13 mouse cellular contexts compared by ENCODE assay signal in the genomic region with DNA sequence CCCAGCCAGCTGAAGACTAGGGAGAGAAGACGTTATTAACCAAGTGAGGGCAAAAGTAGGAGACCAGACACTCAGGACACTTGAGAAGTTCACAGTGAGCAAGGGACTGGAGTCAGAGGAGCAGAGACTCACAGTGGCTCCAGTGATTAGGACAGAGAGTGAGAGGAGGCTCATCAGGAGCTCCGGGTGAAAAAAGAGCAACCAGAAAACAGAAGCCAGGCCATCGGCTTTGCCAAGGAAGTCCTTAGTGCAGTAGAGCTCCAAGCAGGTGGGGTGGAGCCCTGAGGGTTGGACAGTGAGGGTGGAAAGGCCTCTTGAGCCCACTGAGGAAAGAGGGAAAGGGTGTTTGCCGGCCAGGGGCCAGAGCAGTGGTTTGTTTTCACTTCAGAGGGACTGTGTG. TPM values are rescaled to one million over a fixed set of nuclear protein-coding genes. Genes with fewer than 3 reads are reported as not detected.
A peak's percentile ranks its signal among the peaks of the same experiment; 100 is the strongest.
DNase-seq lines count a peak whose midpoint lies in the region; ATAC-seq and TF ChIP-seq lines count a peak whose summit lies in the region.
"Had no signal": no experiment of that assay in that cellular context is flagged by ENCODE, and none has a peak within 500 bp of the region (broad histone marks: within the 10 kb centered on the region; RNA-seq: fewer than 3 reads in every experiment).

No protein-coding gene starts in this region.

- H3K36me3 ChIP-seq in heart, embryonic 11.5 days (ENCODE audit: control insufficient read depth, insufficient read depth, low read length), result no peaks in the 10 kb centered on the region
- no peaks in the 10 kb centered on the region for H3K36me3 ChIP-seq in heart, postnatal 0 days (replicated peaks; ENCODE audit: control insufficient read depth, insufficient read depth, low read length)
- H3K36me3 ChIP-seq in lung, postnatal 0 days (ENCODE audit: insufficient read depth, low read length), result no peaks in the 10 kb centered on the region
- no peaks in the 10 kb centered on the region for H3K36me3 ChIP-seq in hindbrain, embryonic 14.5 days (replicated peaks; ENCODE audit: control insufficient read depth, insufficient read depth)
- H3K36me3 ChIP-seq: hindbrain, embryonic 15.5 days had no signal

- peak overlapping the region; percentile 45 for H3K4me2 ChIP-seq in heart, embryonic 11.5 days
- peak overlapping the region; percentile 4; the same call in 1 of the 2 replicates for H3K4me2 ChIP-seq in heart, postnatal 0 days (ENCODE audit: low read depth, low read length)
- peak overlapping the region; percentile 20 for H3K4me2 ChIP-seq in lung, postnatal 0 days (replicated peaks; ENCODE audit: low read depth, low read length)
- no peak overlapping the region for H3K4me2 ChIP-seq in hindbrain, embryonic 14.5 days (replicated peaks)
- H3K4me2 ChIP-seq: hindbrain, embryonic 15.5 days had no signal

- 30% methylated on average over 4 of the region's 4 CpGs for WGBS in heart, embryonic 11.5 days (ENCODE audit: insufficient replicate concordance)
- 13% methylated on average over 4 of the region's 4 CpGs for WGBS in heart, postnatal 0 days
- WGBS in lung, postnatal 0 days, result 18% methylated on average over 4 of the region's 4 CpGs
- WGBS in hindbrain, embryonic 14.5 days, result 84% methylated on average over 4 of the region's 4 CpGs

- peaks cover 34% of the 10 kb centered on the region for H3K4me1 ChIP-seq in heart, embryonic 11.5 days (ENCODE audit: control insufficient read depth, insufficient read depth, low read length)
- peaks cover 34% of the 10 kb centered on the region for H3K4me1 ChIP-seq in heart, postnatal 0 days (ENCODE audit: control insufficient read depth, insufficient read depth)
- peaks cover 15% of the 10 kb centered on the region; the same call in 1 of the 2 replicates for H3K4me1 ChIP-seq in lung, postnatal 0 days (ENCODE audit: insufficient read depth, low read depth, low read length)
- H3K4me1 ChIP-seq in hindbrain, embryonic 14.5 days (replicated peaks; ENCODE audit: control insufficient read depth, insufficient read depth, low read length), result peaks cover 3% of the 10 kb centered on the region; the same call in 1 of the 2 replicates

- peak overlapping the region; percentile 60 for H3K27ac ChIP-seq in heart, embryonic 11.5 days (ENCODE audit: low read depth, low read length)
- peak overlapping the region; percentile 62 for H3K27ac ChIP-seq in heart, postnatal 0 days (ENCODE audit: low read depth)
- peak overlapping the region; percentile 20; the same call in 1 of the 2 replicates for H3K27ac ChIP-seq in lung, postnatal 0 days (ENCODE audit: low read length)
- H3K27ac ChIP-seq in hindbrain, embryonic 14.5 days, result no peak overlapping the region
- H3K27ac ChIP-seq: hindbrain, embryonic 15.5 days had no signal

- H3K27me3 ChIP-seq in heart, embryonic 11.5 days (ENCODE audit: control insufficient read depth, insufficient read depth, low read length), result no peaks in the 10 kb centered on the region
- no peaks in the 10 kb centered on the region for H3K27me3 ChIP-seq in heart, postnatal 0 days (ENCODE audit: control insufficient read depth, insufficient read depth, low read length)
- H3K27me3 ChIP-seq in lung, postnatal 0 days (replicated peaks; ENCODE audit: insufficient read depth, low read length), result no peaks in the 10 kb centered on the region
- H3K27me3 ChIP-seq in hindbrain, embryonic 14.5 days (ENCODE audit: control insufficient read depth, insufficient read depth, low read length), result no peaks in the 10 kb centered on the region
- H3K27me3 ChIP-seq: CH12.LX; hindbrain, embryonic 15.5 days had no signal

- H3K4me3 ChIP-seq in heart, embryonic 11.5 days (ENCODE audit: low read depth, low read length), result no peak overlapping the region
- no peak overlapping the region for H3K4me3 ChIP-seq in heart, postnatal 0 days (ENCODE audit: low read depth, low read length)
- H3K4me3 ChIP-seq in lung, postnatal 0 days (ENCODE audit: low read depth, low read length), result no peak overlapping the region
- no peak overlapping the region for H3K4me3 ChIP-seq in hindbrain, embryonic 14.5 days (replicated peaks; ENCODE audit: low read length)
- H3K4me3 ChIP-seq: hindbrain, embryonic 15.5 days had no signal

- no peak for ATAC-seq in heart, embryonic 11.5 days (replicated peaks; ENCODE audit: insufficient number of reproducible peaks, low FRiP score, low TSS enrichment)
- no peak for ATAC-seq in heart, postnatal 0 days (ENCODE audit: insufficient read depth, low read depth)
- ATAC-seq in lung, postnatal 0 days, result no peak
- no peak for ATAC-seq in hindbrain, embryonic 14.5 days (ENCODE audit: low FRiP score)
- ATAC-seq: midbrain, embryonic 16.5 days had no signal

- no peak for DNase-seq in heart, adult 9 months (ENCODE audit: low spot score in 2 of 2)
- peak; percentile 69 for DNase-seq in adipocyte (ENCODE audit: low spot score)
- DNase-seq in heart, postnatal 0 days (ENCODE audit: low spot score), result no peak
- no peak for DNase-seq in lung, postnatal 0 days (ENCODE audit: low spot score)
- no peak for DNase-seq in cerebellum, adult 11-12 months
- no peak for DNase-seq in thymus, postnatal 10 days (ENCODE audit: low spot score in 2 of 2)
- DNase-seq in hindbrain, embryonic 14.5 days (ENCODE audit: low spot score), result no peak
- DNase-seq: cerebellum, adult 11 months had no signal

- TF ChIP-seq CTCF in heart, postnatal 0 days (IDR thresholded peaks at IDR 0.05; ENCODE audit: low read depth), result no peak
- no peak for TF ChIP-seq CTCF in lung, postnatal 0 days (IDR thresholded peaks at IDR 0.05)

- no peak for TF ChIP-seq EP300 in heart, postnatal 0 days (IDR thresholded peaks at IDR 0.05; ENCODE audit: low read depth)
- no peak for TF ChIP-seq EP300 in lung, postnatal 0 days (IDR thresholded peaks at IDR 0.05)

- no peaks in the 10 kb centered on the region for H3K9me3 ChIP-seq in heart, embryonic 11.5 days (replicated peaks; ENCODE audit: control insufficient read depth, low read length)
- H3K9me3 ChIP-seq in heart, postnatal 0 days (replicated peaks; ENCODE audit: control insufficient read depth, low read length), result no peaks in the 10 kb centered on the region
- H3K9me3 ChIP-seq in lung, postnatal 0 days (ENCODE audit: low read length), result no peaks in the 10 kb centered on the region
- no peaks in the 10 kb centered on the region for H3K9me3 ChIP-seq in hindbrain, embryonic 14.5 days (ENCODE audit: control insufficient read depth, low read length)
- H3K9me3 ChIP-seq: hindbrain, embryonic 15.5 days had no signal

- no peak overlapping the region for H3K9ac ChIP-seq in heart, embryonic 11.5 days (ENCODE audit: low read depth, low read length)
- H3K9ac ChIP-seq in heart, postnatal 0 days (replicated peaks; ENCODE audit: low read depth, low read length), result no peak overlapping the region
- H3K9ac ChIP-seq in lung, postnatal 0 days (replicated peaks; ENCODE audit: low read depth), result 0 out of 2 replicates have a peak overlapping the region, but pooled peaks have one; percentile 27
- H3K9ac ChIP-seq in hindbrain, embryonic 14.5 days, result no peak overlapping the region
- H3K9ac ChIP-seq: hindbrain, embryonic 15.5 days had no signal

RNA-seq across cellular contexts. Expression of gene Sppl3, which starts 7.9 kb away (rescaled TPM):
- polyA plus RNA-seq in heart, embryonic 11.5 days (2014; fragmentation: Nextera tagmentation; extraction: Ambion mirVana), result 15.5 and 18.6 TPM in 2 replicates
- total RNA-seq in heart, postnatal 0 days (2014; rRNA removed; ENCODE audit: low replicate concordance), result 65.6 and 68.7 TPM in 2 replicates
- polyA plus RNA-seq in heart, postnatal 0 days (2015; fragmentation: Nextera tagmentation; extraction: Ambion mirVana), result 6.8 and 7.2 TPM in 2 replicates
- 16.6 and 22.8 TPM in 2 replicates for polyA plus RNA-seq in lung, postnatal 0 days (2015; fragmentation: Nextera tagmentation; extraction: Ambion mirVana)
- 30.1 and 31.5 TPM in 2 replicates for polyA plus RNA-seq in hindbrain, embryonic 14.5 days (2014; fragmentation: Nextera tagmentation; extraction: Ambion mirVana)

RNA-seq across cellular contexts. Expression of gene Hnf1a, which starts 47.9 kb away (rescaled TPM):
- not detected in 2 replicates for polyA plus RNA-seq in heart, embryonic 11.5 days (2014; fragmentation: Nextera tagmentation; extraction: Ambion mirVana)
- not detected in 2 replicates for total RNA-seq in heart, postnatal 0 days (2014; rRNA removed; ENCODE audit: low replicate concordance)
- not detected in 2 replicates for polyA plus RNA-seq in heart, postnatal 0 days (2015; fragmentation: Nextera tagmentation; extraction: Ambion mirVana)
- polyA plus RNA-seq in lung, postnatal 0 days (2015; fragmentation: Nextera tagmentation; extraction: Ambion mirVana), result not detected in 2 replicates
- 0.07 TPM in 1 of 2 replicates, not detected in the other for polyA plus RNA-seq in hindbrain, embryonic 14.5 days (2014; fragmentation: Nextera tagmentation; extraction: Ambion mirVana)
- total RNA-seq: CH12.LX; left cerebral cortex, adult 8-10 months had no signal
